Mouse (Mus musculus) embryonic facial prominence, embryonic 13.5 days (tissue): Measurements from ENCODE around the gene Acss2. TPM values are rescaled to one million over a fixed set of nuclear protein-coding genes. Genes with fewer than 3 reads are reported as not detected.
A peak's percentile ranks its signal among the peaks of the same experiment; 100 is the strongest.
"Not testable (repeated sequence)": the region's sequence is repeated elsewhere in the genome, so short reads cannot be mapped to it uniquely, and the experiment has no call there.

Experiments
- ATAC-seq: fragments of 200-750 bp; cut with Nextera tagmentation; 2 replicates; pipeline ENCODE4 v1.8.0; 2017; ENCODE audit warnings: low read depth; ENCODE audit not compliant: insufficient number of reproducible peaks, insufficient read depth, low FRiP score, low TSS enrichment
- H3K27ac ChIP-seq: fragments of 300-500 bp; sonication (generic); 2 replicates; pipeline ENCODE4 v1.5.1; 2015; ENCODE audit warnings: moderate library complexity, mild to moderate bottlenecking, inconsistent platforms
- H3K27me3 ChIP-seq: fragments of 300-500 bp; sonication (generic); 2 replicates; pipeline ENCODE4 v1.6.1; 2015; ENCODE audit warnings: mild to moderate bottlenecking, inconsistent platforms
- H3K36me3 ChIP-seq: fragments of 300-500 bp; sonication (generic); 2 replicates; pipeline ENCODE4 v1.6.1; 2015; ENCODE audit warnings: mild to moderate bottlenecking, inconsistent platforms
- H3K4me1 ChIP-seq: fragments of 300-500 bp; sonication (generic); 2 replicates; pipeline ENCODE4 v1.6.1; 2015; ENCODE audit warnings: inconsistent platforms
- H3K4me2 ChIP-seq: fragments of 300-500 bp; sonication (generic); 2 replicates; pipeline ENCODE4 v1.6.1; 2015; ENCODE audit warnings: moderate library complexity, mild to moderate bottlenecking, inconsistent platforms
- H3K4me3 ChIP-seq: fragments of 300-500 bp; sonication (generic); 2 replicates; pipeline ENCODE4 v1.5.1; 2015; ENCODE audit warnings: mild to moderate bottlenecking, inconsistent platforms
- H3K9ac ChIP-seq: fragments of 300-500 bp; sonication (generic); 2 replicates; pipeline ENCODE4 v1.6.1; 2015; ENCODE audit warnings: mild to moderate bottlenecking, inconsistent platforms
- H3K9me3 ChIP-seq: fragments of 300-500 bp; sonication (generic); 2 replicates; pipeline ENCODE4 v1.6.1; 2016; ENCODE audit warnings: inconsistent platforms
- WGBS: fragments of 180-500 bp; shearing (Covaris S2); methylation state at CpG from one replicate; pipeline ENCODE4 v1.1.7; 2015; ENCODE audit warnings: mixed read lengths; 5-methylcytosine and 5-hydroxymethylcytosine counted together
- polyA plus RNA-seq: library from polyadenylated mRNA; unstranded; fragments of >200 nt; fragmentation: Nextera tagmentation; extraction: Ambion mirVana; gene quantifications from 2 replicates; pipeline ENCODE4 v1.2.1, GENCODE M21; 2015

Gene Acss2
- polyA plus RNA-seq, 1 experiment from 2014 or later = 12.2 TPM

- Histone ChIP-seq H3K9ac (peak within 1 kb of the TSS; percentile 87), H3K27ac (peak within 1 kb of the TSS; percentile 88), H3K4me1 (peaks cover 9% of the 10 kb centered on the region), H3K36me3 (no peaks in the 10 kb centered on the region), H3K27me3 (no peaks in the 10 kb centered on the region), H3K4me2 (peak within 1 kb of the TSS; percentile 72), H3K9me3 (no peaks in the 10 kb centered on the region), H3K4me3 (peak within 1 kb of the TSS; percentile 68)
- under 1% methylated on average over 53 of the region's 53 CpGs for WGBS
- ATAC-seq = peak; percentile 92
Measured at GRCm38 (mm10) chr2:155592137-155592853, 74.5 kb downstream of the Acss2 start, which contains the start of gene Gss. Gss (minus strand) TSS chr2:155592810.

GRCm38 (mm10) chr2:155592854-155593283 lies 75.1 kb downstream of the Acss2 start:
- H3K9me3 ChIP-seq = no peaks in the 10 kb centered on the region
- no peaks in the 10 kb centered on the region for H3K27me3 ChIP-seq
- peak overlapping the region; percentile 68 for H3K4me3 ChIP-seq
- ATAC-seq = no peak
- H3K9ac ChIP-seq = peak overlapping the region; percentile 87
- H3K4me1 ChIP-seq = peaks cover 9% of the 10 kb centered on the region
- H3K4me2 ChIP-seq = peak overlapping the region; percentile 72
- peak overlapping the region; percentile 60; the same call in 1 of the 2 replicates for H3K27ac ChIP-seq
- 0% methylated on average over 9 of the region's 9 CpGs for WGBS
- no peaks in the 10 kb centered on the region for H3K36me3 ChIP-seq

GRCm38 (mm10) chr2:155595516-155595915 lies 77.8 kb downstream of the Acss2 start:
- Histone ChIP-seq H3K9me3 (no peaks in the 10 kb centered on the region), H3K4me2 (no peak overlapping the region), H3K9ac (no peak overlapping the region), H3K4me1 (peaks cover 9% of the 10 kb centered on the region), H3K27me3 (no peaks in the 10 kb centered on the region), H3K27ac (no peak overlapping the region), H3K36me3 (no peaks in the 10 kb centered on the region), H3K4me3 (no peak overlapping the region)
- no peak for ATAC-seq
- WGBS = 76% methylated on average over 6 of the region's 6 CpGs

- Histone ChIP-seq H3K36me3 (no peaks in the 10 kb centered on the region), H3K27me3 (no peaks in the 10 kb centered on the region), H3K4me1 (peaks cover 6% of the 10 kb centered on the region; the same call in 1 of the 2 replicates), H3K4me3 (no peak overlapping the region), H3K27ac (no peak overlapping the region), H3K4me2 (no peak overlapping the region), H3K9ac (no peak overlapping the region), H3K9me3 (no peaks in the 10 kb centered on the region)
- no peak for ATAC-seq
- 78% methylated on average over 3 of the region's 3 CpGs for WGBS
Measured at GRCm38 (mm10) chr2:155603707-155604106, 86.0 kb downstream of the Acss2 start.

GRCm38 (mm10) chr2:155604560-155605235 lies 87.0 kb downstream of the Acss2 start:
- 0 out of 2 replicates have a peak overlapping the region, but pooled peaks have one; percentile 44 for H3K9ac ChIP-seq
- WGBS = 13% methylated on average over 10 of the region's 10 CpGs
- H3K4me3 ChIP-seq = no peak overlapping the region
- no peaks in the 10 kb centered on the region for H3K36me3 ChIP-seq
- H3K27ac ChIP-seq = no peak overlapping the region
- no peaks in the 10 kb centered on the region for H3K27me3 ChIP-seq
- no peak for ATAC-seq
- peaks cover 6% of the 10 kb centered on the region; the same call in 1 of the 2 replicates for H3K4me1 ChIP-seq
- no peak overlapping the region for H3K4me2 ChIP-seq
- no peaks in the 10 kb centered on the region for H3K9me3 ChIP-seq

- not testable (repeated sequence) for H3K27ac ChIP-seq, H3K4me3 ChIP-seq, H3K36me3 ChIP-seq, H3K4me2 ChIP-seq, ATAC-seq, H3K9ac ChIP-seq, H3K27me3 ChIP-seq, H3K9me3 ChIP-seq, H3K4me1 ChIP-seq
- WGBS = 73% methylated on average over 4 of the region's 4 CpGs
Measured at GRCm38 (mm10) chr2:155605236-155605589, 87.5 kb downstream of the Acss2 start.

GRCm38 (mm10) chr2:155606360-155606759 lies 88.6 kb downstream of the Acss2 start:
- Histone ChIP-seq H3K4me1 (peaks cover 6% of the 10 kb centered on the region; the same call in 1 of the 2 replicates), H3K27me3 (no peaks in the 10 kb centered on the region), H3K27ac (no peak overlapping the region), H3K9me3 (no peaks in the 10 kb centered on the region), H3K4me3 (no peak overlapping the region), H3K4me2 (no peak overlapping the region), H3K36me3 (no peaks in the 10 kb centered on the region), H3K9ac (no peak overlapping the region)
- WGBS = 80% methylated on average over 4 of the region's 4 CpGs
- no peak for ATAC-seq

- H3K4me3 ChIP-seq = no peak within 1 kb of the TSS
- H3K36me3 ChIP-seq = no peaks in the 10 kb centered on the region
- H3K9ac ChIP-seq = no peak within 1 kb of the TSS
- peaks cover 14% of the 10 kb centered on the region; the same call in 1 of the 2 replicates for H3K27me3 ChIP-seq
- no peak within 1 kb of the TSS for H3K27ac ChIP-seq
- peaks cover 9% of the 10 kb centered on the region; the same call in 1 of the 2 replicates for H3K4me1 ChIP-seq
- no peak within 1 kb of the TSS for H3K4me2 ChIP-seq
- 44% methylated on average over 4 of the region's 4 CpGs for WGBS
- no peak for ATAC-seq
- no peaks in the 10 kb centered on the region for H3K9me3 ChIP-seq
Measured at GRCm38 (mm10) chr2:155610978-155611377, 93.2 kb downstream of the Acss2 start, which contains the start of gene Myh7b. Myh7b (plus strand) TSS chr2:155611212.

GRCm38 (mm10) chr2:155611834-155612550 lies 94.2 kb downstream of the Acss2 start:
- Histone ChIP-seq H3K27me3 (peaks cover 14% of the 10 kb centered on the region; the same call in 1 of the 2 replicates), H3K9ac (no peak overlapping the region), H3K4me2 (no peak overlapping the region), H3K36me3 (no peaks in the 10 kb centered on the region), H3K4me3 (no peak overlapping the region), H3K27ac (no peak overlapping the region), H3K9me3 (no peaks in the 10 kb centered on the region), H3K4me1 (peaks cover 9% of the 10 kb centered on the region; the same call in 1 of the 2 replicates)
- 83% methylated on average over 9 of the region's 9 CpGs for WGBS
- no peak for ATAC-seq

GRCm38 (mm10) chr2:155613326-155613755 lies 95.6 kb downstream of the Acss2 start:
- peaks cover 9% of the 10 kb centered on the region; the same call in 1 of the 2 replicates for H3K4me1 ChIP-seq
- H3K27ac ChIP-seq = no peak overlapping the region
- peak overlapping the region; percentile 38 for H3K4me3 ChIP-seq
- peak; percentile 87 for ATAC-seq
- 4% methylated on average over 20 of the region's 20 CpGs for WGBS
- H3K9me3 ChIP-seq = no peaks in the 10 kb centered on the region
- peaks cover 14% of the 10 kb centered on the region; the same call in 1 of the 2 replicates for H3K27me3 ChIP-seq
- H3K36me3 ChIP-seq = no peaks in the 10 kb centered on the region
- H3K9ac ChIP-seq = peak overlapping the region; percentile 38; the same call in 1 of the 2 replicates
- H3K4me2 ChIP-seq = peak overlapping the region; percentile 62

- Histone ChIP-seq H3K9me3 (no peaks in the 10 kb centered on the region), H3K9ac (0 out of 2 replicates have a peak overlapping the region, but pooled peaks have one; percentile 38), H3K4me1 (peaks cover 9% of the 10 kb centered on the region; the same call in 1 of the 2 replicates), H3K27me3 (peaks cover 14% of the 10 kb centered on the region; the same call in 1 of the 2 replicates), H3K4me2 (peak overlapping the region; percentile 62), H3K36me3 (no peaks in the 10 kb centered on the region), H3K27ac (no peak overlapping the region), H3K4me3 (peak overlapping the region; percentile 38; the same call in 1 of the 2 replicates)
- no peak for ATAC-seq
- WGBS = 70% methylated on average over 8 of the region's 8 CpGs
Measured at GRCm38 (mm10) chr2:155613953-155614352, 96.2 kb downstream of the Acss2 start.
